Mouse (Mus musculus) urinary bladder, postnatal 14 days (tissue): ENCODE data around the gene Fars2.
A peak's percentile ranks its signal among the peaks of the same experiment; 100 is the strongest.

Source experiments
- DNase-seq: peaks from one replicate; pipeline ENCODE4 v3.0.0; 2021; ENCODE audit warnings: low spot score

The Fars2 gene

DNA sequence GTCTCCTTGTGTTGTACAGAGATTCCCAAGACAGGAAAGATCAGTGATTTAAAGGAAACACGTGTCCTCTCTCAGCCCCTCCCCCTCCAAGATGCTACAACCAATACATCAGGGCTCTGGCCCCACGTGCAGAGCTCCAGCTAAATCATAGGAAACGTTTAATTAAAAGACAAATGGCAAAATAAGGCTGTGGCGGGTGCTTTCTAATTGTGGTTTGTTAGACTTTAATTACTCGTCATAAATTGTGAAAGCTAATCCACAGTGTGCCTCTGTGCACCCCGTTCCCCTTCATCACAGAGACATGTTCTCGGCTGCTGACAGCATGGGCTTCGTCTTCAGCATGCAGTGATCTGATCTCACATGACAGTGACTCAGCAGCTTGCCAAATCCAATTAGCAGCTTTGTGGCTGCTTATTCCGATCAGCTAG is 400.9 kb downstream of the Fars2 start:
- no peak for DNase-seq

DNA sequence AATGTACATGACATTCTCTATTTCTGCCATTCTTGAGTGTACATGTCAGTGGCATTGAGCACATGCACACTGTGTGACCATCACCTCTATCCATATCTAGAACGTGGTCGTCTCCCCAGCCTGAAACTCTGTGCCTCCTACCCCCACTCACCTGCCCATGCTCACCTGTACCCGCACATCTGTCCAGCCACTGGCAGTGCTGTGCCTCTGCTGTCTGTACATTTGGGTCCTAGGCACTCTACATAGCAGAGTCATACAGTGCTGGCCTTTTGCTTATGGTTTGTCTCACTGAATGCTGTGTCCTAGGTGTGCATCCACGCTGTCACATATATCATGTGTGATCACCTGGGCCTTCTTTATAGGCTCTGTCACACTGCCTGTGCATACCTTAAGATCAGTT is 410.5 kb downstream of the Fars2 start:
- no peak for DNase-seq

DNA sequence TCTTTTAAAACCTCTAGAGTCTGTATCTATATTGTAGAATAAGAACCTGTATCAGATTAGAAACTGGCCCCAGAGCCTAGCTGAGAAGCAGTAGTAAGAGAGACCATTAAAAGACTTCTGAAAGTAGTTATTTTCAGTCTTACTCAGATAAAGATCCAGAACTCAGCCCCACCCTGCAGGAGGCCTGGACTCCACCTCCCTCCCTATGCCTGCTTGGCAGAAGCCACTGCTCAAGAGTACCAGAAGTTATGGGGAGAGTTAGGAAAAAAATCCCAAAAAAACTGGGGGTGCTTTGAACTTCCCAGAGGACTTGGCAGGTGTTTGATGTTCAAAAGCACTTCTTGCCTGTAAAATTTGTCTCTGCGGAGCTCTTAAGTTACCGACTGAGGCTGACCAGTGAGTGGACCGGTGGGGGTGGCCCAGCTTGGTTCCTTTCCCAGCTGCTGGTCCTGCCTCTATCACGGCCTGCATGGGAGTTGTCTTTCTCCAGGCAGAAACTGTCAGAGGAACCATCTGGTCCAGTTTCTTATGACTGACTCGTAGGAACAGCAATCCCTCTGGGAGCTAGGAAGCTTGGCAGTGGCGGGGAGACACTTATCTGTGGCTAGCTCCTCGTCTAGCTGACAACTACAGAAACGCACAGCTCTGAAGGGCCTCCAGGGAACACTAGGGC is 411.1 kb downstream of the Fars2 start:
- peak; percentile 41 for DNase-seq

DNA sequence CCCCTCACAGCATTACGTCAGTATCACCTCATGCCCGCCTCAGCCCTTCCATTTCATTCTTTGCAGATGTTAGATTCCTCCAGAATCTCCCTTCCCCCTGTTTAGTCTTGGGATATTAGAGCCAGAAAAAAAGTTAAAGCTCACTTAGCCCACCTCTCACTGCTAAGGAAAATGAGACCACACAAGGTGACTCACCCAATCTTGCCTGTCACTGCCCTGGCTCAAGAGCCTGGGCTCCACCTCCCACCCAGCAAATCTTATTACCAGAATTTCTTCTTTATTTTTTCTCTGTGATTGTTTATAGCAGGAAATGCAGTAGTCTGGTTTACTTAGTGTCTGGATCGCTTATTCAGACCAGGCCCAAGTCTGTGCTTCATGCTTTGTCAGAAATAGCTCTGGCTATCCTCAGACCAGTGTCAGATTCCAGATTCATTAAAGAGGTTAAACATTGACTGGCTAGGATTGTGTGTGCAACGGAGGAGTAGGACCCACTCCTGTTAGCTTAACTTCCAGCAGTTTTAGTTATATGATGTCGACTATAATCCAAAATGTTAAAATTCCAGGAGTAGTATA is 412.3 kb downstream of the Fars2 start:
- DNase-seq: no peak

DNA sequence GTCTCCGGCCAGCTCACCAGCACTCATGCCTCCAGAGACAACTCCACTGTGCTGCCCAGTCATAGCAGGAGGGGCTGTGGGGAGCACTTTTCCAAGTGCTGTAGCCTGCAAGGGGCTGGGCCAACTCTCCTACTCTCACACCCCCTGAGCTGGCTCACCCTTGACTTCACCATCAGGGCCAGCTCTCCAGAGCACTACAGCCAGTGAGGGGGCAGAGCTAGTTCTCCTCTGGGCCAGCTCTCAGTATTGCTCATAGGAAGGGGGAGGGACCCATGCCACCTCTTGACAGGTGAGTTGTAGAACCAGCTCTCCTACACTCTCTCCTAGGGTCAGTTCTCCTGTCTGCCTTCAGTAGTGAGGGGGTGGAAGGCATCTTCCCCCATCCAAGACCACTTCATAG is 413.6 kb downstream of the Fars2 start:
- DNase-seq: peak; percentile 11

DNA sequence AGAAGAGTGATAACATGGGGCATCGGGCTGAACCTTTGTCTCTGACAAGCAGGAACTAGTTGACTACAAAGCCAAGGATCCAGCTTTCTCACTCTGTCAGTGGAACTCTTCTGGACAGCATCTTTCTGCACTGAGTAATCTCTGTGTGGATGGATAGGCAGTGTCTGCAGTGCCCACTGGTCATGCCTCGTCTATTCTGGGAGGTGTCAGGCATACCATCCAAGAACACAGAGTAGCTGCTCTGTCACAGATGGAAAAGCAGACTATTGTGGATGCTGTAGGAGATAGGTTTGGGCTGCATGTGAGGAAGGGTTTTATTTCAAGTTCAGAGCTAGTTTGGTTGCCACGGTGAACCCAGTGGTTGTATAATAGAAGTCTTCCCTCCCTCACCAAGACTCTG is 414.7 kb downstream of the Fars2 start:
- DNase-seq: no peak

DNA sequence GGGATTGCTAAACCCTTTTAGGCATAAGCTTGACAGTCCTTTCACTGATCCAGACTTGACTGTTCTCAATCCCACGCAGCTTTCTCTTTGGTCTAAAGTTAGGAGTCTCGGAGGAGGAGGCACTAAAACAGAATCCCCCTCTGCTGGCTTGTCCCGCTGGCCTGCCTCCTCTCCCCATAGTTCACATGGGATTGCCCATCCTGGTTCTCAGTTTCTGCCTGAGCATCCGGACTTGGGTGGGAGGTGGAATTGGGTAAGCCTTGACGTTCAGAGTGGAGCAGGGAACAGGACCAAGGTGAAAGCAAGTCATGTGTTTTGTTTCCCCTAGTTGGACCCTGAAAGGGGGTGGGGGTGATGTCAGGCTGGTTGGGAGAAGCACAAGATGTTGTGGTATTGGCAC is 415.9 kb downstream of the Fars2 start:
- DNase-seq: no peak

DNA sequence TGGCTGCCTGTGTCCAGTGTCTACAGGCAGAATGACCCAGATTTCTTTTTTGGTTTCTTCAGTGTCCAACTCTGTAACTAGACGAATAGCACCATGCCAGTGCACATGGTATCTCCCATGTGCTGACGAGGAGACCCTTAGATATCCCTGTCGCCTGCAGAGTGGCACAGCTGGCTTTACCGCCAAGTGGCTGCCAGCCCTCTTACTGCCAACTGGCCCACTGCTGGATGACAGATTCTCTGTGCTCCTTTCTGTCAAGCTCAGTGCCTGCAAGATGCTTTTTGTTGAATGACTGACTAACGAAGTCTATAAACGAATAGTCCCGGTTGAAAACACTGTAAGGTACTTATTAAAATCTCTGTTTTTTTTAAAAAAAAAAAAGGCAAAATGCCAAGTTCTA is 416.3 kb downstream of the Fars2 start:
- DNase-seq: no peak

DNA sequence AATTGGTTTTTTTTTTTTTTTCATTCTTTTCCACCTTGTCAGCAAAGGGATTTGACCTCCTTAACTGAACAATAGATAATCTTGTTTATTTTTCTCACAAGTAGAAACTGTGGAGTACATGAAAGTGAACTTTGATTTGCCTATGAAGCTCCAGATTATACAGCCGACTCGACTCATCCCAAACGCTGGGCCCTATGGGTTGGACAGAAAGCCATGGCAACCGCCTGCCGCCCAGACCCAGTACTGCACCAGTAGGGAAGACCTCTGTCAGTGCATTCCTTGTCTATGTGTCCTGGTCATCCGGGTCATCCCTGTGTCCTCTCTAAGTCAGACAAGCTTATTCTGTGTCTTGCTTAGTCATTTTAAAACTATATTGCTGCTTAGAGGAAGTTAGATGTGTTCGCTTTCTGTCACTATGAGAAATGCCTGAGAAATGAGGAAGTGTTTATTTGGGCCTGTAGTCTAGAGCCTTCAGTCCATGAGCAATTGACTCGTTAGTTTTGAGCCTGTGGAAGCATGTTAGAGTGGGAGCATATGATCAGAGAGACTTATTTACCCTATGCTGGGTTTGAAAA is 416.8 kb downstream of the Fars2 start:
- DNase-seq: no peak

DNA sequence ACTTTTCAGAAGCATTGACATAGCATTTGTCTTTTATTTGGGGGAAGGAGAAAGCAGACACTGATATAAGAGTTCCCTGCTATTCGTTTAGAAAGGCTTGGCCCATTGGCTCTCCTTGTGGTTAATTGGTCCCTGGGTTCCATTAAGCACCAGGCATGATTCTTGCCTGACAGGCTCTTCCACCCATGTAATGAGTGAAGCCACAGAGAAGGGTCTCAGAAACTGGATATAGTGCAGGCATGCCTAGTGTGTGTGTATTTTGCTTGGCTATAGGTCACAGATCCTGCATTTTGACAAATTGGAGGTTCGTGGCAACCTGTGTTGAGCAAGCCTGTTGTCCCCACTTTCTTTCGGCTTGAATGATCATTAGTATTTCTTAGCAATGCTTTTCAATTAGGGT is 420.4 kb downstream of the Fars2 start:
- no peak for DNase-seq

DNA sequence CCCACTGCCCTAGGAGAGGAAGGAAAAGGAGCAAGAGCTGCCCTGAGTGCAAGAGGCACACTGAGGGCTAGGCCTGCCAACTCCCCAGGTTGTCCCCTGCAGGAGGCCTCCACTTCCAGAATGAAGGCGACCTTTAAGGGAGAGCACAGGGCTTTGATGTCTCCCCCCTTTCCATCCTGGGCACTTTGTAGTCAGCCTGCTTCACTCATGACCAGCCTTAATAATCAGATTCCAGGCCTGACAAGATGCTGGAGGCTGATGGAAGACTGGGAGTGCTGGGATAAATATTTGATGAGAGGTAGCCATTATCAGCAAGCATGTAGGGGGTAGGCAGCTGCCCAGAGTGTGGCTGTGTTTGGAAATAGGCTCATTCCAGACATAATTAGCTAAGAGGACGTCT is 421.2 kb downstream of the Fars2 start:
- DNase-seq: no peak

DNA sequence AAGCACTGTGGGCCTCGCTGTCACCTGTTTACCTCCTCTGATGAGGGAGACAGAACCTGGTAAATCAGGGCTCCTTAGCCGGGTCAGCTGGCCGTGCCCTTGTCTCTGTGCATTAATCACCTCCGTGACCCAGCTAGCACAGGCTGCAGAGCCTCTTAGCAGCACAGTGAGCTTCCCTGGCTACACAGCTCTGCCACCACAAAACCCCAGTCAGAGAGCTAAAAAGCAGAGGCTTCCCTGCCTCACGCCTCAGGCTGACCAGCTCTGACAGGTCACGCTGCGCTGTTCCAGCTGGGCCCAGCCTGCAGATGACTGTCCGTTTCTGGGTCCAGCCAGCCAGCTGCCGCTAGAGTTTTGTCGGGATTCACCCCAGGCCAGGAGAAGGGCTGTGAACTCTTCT is 423.0 kb downstream of the Fars2 start:
- no peak for DNase-seq

DNA sequence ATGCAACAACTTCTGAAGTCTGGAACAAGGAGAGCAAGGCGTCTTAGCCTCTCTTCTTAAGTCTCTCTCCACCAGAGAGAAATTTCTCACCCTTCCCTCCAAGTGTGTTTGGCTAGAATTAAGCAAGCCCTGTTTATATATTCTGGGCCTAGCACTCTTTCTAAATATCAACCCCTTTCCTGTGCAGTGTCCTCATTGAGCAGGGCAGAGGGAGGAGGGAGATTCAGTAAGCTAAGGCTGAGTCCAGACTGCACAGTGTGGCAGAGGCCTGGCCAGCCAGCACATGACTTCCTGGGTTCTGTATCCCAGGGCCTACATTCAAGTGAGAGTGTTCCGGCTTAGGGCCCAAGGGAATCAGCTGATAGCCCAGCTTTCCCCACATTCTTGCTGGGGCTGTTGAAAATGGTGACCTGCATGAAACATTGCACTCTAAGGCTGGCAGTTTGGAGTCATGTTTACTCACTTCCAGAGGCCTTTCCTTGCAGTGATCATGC is 424.1 kb downstream of the Fars2 start:
- DNase-seq: no peak

DNA sequence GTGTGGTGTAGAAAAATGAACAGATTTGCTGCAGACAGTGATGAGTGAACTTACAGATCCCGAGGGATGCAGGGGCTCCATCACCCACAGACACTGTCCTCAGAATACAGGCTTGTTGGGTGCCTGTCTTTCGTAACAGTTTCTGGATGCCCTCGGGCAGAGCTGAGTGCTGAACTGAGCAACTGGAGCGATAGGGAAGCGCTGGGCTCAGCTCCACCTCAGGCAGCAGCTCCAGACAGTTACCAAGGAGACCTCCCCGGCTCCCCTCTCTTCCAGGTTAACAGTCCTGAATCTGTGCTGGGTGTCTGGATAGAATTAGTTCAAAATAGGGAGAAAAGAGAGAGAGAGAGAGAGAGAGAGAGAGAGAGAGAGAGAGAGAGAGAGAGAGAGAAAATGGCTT is 433.5 kb downstream of the Fars2 start:
- DNase-seq: no peak

DNA sequence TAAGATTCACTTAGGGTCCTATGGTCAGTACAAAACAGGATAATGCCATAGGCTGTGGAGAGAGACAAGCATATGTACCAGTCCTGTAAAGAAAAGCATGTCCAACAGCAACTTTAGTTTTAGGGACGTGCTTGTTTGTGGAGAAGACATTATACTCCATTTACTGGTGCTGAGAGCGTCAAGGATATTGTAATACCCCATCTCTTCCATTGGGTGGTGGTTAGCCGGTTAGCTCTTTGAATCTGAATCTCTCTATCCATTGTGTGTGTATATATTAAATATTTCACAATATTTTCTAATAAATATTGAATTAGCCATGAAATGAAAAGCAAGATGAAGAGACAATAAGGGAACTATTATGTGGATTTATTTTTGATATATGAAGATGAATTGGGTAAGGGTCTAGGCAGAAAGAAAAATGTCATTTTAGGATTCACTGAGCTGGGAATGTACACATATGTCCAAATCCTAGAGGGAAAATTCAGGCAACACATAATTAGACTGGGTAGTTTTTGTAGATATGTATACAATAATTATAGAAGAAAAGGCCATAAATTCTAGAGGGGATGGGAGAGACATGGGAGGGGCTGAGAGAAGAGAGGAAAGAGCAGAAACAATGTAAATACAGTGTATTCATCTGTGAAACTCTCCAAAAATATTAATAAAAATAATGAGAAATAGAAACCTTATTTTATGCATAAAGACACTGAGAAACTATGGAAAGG is 435.5 kb downstream of the Fars2 start:
- no peak for DNase-seq

DNA sequence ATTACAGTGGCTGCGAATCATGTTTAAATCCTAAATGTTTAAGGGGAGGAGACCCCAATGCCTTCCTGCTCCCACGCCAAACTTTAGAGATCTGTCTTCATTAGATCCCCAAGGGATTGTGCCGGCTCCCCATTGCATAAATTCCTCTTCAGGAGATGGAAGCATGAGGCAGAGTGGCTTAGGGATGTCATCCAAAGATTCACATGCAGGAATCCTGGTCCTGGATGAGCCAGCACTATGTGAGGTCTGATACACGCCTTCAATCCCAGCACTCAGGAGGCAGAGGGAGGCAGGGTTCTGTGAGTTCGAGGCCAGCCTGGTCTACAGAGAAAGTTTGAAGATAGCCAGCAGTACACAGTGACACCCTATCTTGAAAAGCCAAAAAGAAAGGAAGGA is 436.0 kb downstream of the Fars2 start:
- DNase-seq: no peak

DNA sequence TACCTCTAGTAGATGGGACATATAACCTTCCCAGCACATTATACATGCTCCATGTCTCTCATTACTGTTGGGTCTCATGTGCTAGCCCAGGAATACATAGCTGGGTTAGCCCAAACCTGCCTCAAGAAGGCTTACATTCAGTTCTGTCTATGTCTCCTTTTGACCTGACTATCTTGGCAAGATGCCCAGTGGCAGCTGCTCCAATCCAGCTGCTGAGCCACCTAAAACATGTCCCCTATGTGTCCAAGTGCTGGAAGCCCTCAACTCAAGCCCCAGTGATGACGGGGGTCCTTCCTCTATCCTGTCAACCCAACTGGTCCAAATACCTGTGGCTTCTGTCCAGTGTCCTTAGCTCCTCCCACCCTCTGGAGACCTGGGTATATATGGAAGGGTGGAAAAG is 437.5 kb downstream of the Fars2 start:
- DNase-seq: no peak

DNA sequence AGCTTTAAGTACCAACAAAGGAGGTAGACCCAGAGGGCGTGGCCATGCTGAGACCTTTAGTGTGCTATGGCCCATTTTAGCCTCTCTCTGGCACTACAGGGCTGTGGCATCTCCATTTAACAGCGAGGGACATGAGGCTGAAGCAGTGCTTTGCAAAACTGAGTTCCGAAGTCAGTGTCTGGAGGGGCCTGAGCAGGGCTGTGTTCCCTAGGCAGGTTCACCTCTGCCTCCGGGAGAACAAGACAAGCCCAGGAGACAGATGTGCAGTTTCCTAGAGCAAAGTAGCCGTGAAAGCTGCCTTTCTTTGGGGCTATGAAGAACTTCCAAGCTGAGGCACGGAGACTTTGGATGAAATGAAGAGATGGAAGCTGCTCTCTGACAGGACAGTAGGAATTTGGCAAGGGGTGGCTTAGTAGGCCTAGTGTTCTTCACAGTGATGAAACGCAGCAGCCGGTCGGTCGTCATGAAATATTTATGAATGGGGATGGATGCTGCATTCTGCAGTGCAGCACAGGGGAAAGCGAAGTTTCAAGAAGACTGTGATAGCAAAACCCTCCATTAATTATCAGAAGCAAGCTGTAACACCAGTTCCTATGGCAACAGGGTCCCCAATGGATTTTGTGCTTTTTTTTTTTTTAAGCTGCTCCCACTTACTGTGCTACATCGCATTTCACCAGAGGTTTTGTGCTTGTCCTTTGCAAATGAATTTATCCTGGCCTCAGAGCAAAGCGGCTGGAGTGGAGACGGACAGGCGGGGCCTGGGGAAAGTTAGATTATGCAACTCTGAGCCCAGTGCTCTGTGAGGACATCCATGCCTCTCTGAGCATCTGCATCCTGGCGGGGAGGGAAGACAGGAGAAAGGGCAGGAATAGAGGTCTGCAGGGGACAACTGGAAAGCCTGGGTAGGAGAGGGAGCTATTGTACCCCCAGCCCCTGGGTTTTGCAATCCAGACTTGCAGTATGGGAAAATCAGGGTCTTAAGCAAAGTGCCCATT is 445.5 kb downstream of the Fars2 start:
- DNase-seq: peak; percentile 12

DNA sequence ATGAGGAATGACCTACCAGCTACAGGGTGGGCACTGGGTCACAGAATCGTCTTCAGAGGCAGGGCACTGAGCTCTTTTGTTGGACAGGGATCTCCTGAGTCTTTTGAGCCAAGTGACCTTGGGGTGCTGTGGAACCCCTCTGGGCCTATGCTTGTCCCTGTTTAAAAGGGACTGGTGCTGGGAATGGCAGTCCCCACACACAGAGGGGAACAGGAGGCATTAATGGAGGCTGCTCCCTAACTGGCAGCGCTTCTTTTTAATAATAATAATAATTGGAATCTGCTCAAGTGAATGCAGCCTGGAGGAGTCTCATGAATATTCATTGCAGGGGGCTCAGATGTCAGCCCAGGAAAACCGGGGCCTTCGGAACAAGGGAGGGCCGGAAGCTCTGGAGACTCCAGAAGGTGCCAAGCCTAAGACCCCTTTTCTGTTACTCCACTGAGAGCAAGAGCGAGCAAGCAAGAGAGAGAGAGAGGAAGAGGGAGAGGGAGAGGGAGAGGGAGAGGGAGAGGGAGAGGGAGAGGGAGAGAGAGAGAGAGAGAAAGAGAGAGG is 447.6 kb downstream of the Fars2 start:
- DNase-seq: no peak

DNA sequence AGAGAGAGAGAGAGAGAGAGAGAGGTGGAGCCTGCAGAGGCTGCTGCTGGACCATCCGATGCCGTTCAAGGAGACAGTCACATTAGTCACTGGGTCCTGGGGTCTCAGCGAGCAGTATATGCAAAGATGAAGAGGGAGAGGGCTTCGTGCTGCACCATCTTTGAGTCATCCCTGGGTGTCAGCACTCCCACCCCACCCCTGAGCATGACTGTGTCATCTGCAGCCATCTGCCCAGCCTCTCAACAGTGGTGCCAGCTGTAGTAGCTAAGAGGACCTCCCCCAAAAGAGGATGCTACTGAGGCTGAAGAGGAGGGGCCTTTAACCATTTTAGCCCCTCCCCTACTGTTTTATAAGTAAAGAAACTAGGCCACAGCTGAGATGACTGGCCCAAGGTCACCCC is 459.6 kb downstream of the Fars2 start:
- DNase-seq: no peak

DNA sequence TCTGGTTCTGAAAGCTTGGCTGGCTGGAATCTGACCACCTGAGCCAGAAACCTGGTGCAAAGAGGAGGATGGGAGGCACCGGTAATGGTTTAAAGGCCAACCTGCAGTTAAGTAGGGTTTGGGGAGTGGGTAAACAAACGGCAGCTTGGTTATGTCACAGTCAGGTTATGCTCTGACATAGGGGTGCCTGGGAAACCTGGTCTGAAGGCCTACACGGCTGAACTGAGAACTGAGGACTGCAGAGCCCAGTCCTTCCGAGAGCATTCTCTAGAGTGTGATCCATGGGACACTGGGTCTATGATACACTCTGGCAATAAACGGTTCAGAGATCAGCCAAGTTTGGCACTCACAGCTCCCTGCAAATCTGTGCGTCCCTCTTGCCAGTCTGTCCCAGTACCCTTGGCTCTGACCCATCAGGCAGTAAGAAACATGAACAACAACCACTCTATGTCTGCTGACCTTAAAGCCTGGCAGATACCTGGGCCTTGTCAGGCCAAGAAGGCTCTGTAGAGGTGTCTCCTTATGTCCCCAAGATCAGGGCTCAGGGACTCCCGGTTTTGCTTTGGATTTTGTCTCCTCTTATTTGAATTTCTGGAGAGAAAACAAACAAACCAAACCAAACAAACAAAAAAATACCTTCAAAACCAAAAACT is 460.8 kb downstream of the Fars2 start:
- DNase-seq: no peak
